Mouse (Mus musculus) testis, adult 2 months (tissue): ENCODE measurements at regions not wholly inside any gene's neighbourhood (a gene's known extent, or its start where the extent isn't known, plus 50 kb on each side); places are given as distances from the start of the nearest gene placed in this dataset.

Source experiments
- CTCF ChIP-seq: fragments of 200-500 bp; IDR thresholded peaks from 2 replicates; pipeline ENCODE4 v1.5.1; 2012; ENCODE audit warnings: low read depth, mild to moderate bottlenecking, inconsistent platforms, low read length, moderate library complexity; ENCODE audit not compliant: control insufficient read depth, insufficient read depth, insufficient replicate concordance
- POLR2A ChIP-seq: fragments of 200-500 bp; IDR thresholded peaks from 2 replicates; pipeline ENCODE4 v1.6.1; 2012; ENCODE audit warnings: low read depth, mild to moderate bottlenecking, inconsistent platforms, low read length, moderate library complexity; ENCODE audit not compliant: control insufficient read depth

DNA sequence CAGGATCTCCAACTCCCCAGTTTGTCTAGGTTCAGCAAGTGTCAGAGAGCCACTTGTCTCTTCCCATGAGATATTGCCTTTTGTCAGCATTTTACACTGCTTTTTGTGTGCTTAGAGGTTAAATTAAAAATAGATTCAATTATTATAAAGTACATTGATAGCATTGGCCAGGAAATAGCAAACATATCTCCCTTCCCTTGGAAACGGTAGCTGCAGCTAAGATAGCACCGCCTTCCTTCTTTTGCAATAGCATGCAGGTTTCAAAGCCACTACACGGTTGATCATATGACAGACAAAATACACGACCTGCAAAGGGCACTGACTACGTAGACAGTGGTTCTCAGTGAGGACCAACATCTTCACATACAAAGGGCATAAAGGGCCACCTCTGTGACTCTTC, 59.1 kb upstream of the Cnksr3 start:
- TF ChIP-seq CTCF (no peak), POLR2A (no peak)
